Mouse (Mus musculus): Measurements from ENCODE around the gene Nkain4. TPM values are rescaled to one million over a fixed set of nuclear protein-coding genes. Genes with fewer than 3 reads are reported as not detected.

Gene Nkain4
- 79.3 and 108 TPM in 2 replicates for polyA plus RNA-seq (2016; fragmentation: Nextera tagmentation; extraction: Ambion mirVana)

DNA sequence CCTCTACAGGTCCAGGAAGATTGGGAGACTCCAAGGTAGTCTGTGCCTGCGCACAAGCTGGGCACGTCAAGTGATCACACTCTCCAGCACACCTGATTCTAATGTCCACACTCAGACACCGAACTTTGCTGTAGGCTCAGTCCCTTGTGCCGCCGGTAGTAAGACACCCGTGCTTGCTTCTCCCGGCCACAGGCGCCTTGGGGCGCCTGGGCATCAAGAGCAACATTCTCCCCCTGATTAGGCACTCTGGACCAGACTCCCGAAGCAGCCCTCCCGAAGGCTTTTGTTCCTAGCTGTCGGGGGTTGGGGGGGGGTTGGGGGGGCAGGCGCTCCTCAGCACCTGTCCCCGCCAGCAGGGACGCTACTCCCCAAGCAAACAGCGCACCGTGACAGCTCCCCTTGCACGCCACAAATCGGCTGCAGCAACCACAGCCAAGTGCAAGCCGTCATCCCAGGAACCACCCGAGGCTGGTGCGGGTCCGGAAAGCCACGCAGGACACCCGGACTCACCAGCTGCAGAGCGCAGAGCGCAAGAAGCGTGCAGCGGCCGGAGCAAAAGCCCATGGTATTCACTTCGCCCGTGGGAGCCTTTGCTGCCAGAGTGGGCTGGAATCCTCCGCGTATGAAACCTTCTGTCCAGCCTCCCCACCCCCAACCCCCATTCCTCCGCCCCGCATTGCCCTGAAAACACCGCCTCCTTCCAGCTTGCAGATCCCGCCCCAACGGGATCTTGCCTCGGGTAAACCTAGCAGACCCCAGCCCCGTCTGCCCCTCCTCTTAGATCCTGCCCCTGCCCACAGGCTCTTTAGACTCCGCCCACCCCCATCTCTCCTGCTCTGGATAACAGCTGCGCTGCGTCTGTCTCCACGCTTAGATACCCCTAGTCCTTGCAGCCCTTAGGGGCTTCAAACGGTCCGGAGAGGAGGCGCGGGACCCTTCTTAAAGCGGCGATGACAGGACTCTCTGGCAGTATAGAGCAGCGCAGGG is at the start of gene Nkain4:
Gene Nkain4, minus strand, starts transcription at position 639 of the 987 bp plus-strand sequence.
- no peaks in the 10 kb centered on the region for H3K9me3 ChIP-seq
- H3K4me3 ChIP-seq: peak within 1 kb of the TSS; percentile 71
- peak; percentile 91 for DNase-seq (ENCODE audit: low spot score)
- peaks cover 26% of the 10 kb centered on the region for H3K27me3 ChIP-seq (ENCODE audit: insufficient read depth, poor library complexity, severe bottlenecking)
- under 1% methylated on average over 52 of the region's 52 CpGs for WGBS
- no peaks in the 10 kb centered on the region for H3K36me3 ChIP-seq
- H3K4me1 ChIP-seq (replicated peaks): peaks cover 73% of the 10 kb centered on the region
- H3K27ac ChIP-seq: peak within 1 kb of the TSS; percentile 94

DNA sequence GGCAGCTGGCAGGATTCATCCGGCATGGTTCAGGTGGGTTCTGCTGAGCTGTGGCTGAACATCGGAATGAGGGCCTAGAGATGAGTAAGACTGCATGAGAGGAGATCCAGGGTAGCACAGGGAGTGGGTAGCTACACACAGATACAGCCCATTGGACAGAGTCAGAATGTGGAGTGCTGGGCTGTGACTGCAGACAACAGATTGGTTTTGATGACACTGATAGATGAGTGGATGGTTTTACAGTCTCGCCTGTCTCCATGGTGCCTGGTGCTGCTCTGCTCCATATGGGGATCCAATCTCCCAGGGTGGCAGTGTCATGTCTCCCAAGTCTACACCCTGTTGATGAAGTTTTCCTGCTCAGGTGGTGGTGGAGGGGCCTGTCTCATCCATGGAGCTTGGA is 42.4 kb upstream of the Nkain4 start:
- Histone ChIP-seq H3K27me3 (ENCODE audit: insufficient read depth, poor library complexity, severe bottlenecking) (no peaks in the 10 kb centered on the region), H3K4me1 (replicated peaks) (peaks cover 6% of the 10 kb centered on the region; the same call in 1 of the 2 replicates), H3K4me3 (no peak overlapping the region), H3K9me3 (no peaks in the 10 kb centered on the region), H3K27ac (no peak overlapping the region), H3K36me3 (no peaks in the 10 kb centered on the region)
- 79% methylated on average over 3 of the region's 3 CpGs for WGBS
- DNase-seq (ENCODE audit: low spot score): no peak

DNA sequence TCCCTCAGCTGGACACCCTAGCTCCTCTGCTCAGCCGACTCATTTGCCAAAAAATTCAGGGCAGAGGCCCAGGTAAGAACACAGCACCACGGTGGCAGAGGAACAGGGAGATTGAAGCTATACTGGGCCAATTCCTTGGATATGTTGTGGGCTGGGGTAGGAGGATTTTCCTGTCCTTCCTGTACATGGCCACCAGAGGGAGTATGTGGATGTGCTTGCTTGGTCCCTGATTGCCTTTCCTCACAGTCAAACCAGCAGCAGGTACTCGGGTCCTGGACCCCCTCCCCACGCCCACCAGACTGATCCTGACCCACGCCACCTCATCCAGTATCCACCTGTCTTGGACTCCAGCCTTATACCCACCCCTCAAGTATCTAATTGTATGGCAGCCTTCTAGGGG is 41.9 kb upstream of the Nkain4 start:
- 19% methylated on average over 5 of the region's 5 CpGs for WGBS
- no peaks in the 10 kb centered on the region for H3K36me3 ChIP-seq
- no peaks in the 10 kb centered on the region for H3K27me3 ChIP-seq (ENCODE audit: insufficient read depth, poor library complexity, severe bottlenecking)
- H3K4me3 ChIP-seq: no peak overlapping the region
- H3K4me1 ChIP-seq (replicated peaks): peaks cover 6% of the 10 kb centered on the region; the same call in 1 of the 2 replicates
- peak; percentile 57 for DNase-seq (ENCODE audit: low spot score)
- no peak overlapping the region for H3K27ac ChIP-seq
- no peaks in the 10 kb centered on the region for H3K9me3 ChIP-seq

DNA sequence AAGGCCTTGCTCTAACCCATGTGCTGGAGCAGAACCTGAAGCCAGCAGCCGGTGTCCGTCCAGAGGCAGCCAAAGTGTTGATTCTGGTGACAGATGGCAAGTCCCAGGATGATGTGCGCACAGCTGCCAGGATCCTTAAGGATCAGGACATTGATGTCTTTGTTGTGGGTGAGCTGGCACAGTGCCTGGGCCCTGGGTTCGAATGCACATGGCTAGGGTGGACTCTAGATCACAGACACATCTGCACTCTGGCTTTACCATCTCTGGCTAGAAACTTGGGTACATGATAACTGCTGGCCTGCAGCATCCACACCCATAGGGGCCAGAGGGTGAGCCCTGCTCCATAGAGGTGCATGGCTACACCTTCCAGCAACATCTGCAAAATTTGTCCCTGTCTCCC is 41.0 kb upstream of the Nkain4 start:
- Histone ChIP-seq H3K4me3 (no peak overlapping the region), H3K27me3 (ENCODE audit: insufficient read depth, poor library complexity, severe bottlenecking) (no peaks in the 10 kb centered on the region), H3K4me1 (replicated peaks) (peaks cover 6% of the 10 kb centered on the region; the same call in 1 of the 2 replicates), H3K9me3 (no peaks in the 10 kb centered on the region), H3K36me3 (no peaks in the 10 kb centered on the region), H3K27ac (no peak overlapping the region)
- DNase-seq (ENCODE audit: low spot score): no peak
- 89% methylated on average over 4 of the region's 4 CpGs for WGBS

DNA sequence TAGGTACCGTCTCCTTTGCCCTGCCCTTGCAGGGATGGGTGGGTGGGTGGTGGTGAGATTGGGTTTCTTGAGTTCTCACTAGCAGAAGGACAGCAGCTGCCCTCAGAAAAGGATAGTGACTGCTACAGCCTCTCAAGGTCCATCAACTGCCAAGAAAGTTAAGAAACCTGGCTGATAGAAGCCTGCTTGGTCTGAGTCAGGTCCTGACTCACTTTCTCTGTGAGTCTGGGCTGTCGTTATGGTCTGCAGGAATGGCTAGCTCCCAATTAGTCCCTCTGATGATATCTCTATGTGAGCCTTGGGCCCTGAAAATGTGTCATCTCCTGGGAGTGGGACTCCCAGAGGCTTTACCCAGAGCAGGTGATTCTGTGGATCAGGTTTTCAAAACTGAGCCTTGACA is 39.9 kb upstream of the Nkain4 start:
- Histone ChIP-seq H3K27me3 (ENCODE audit: insufficient read depth, poor library complexity, severe bottlenecking) (no peaks in the 10 kb centered on the region), H3K36me3 (no peaks in the 10 kb centered on the region), H3K9me3 (no peaks in the 10 kb centered on the region), H3K27ac (no peak overlapping the region), H3K4me1 (replicated peaks) (peaks cover 6% of the 10 kb centered on the region; the same call in 1 of the 2 replicates), H3K4me3 (no peak overlapping the region)
- 77% methylated on average over 2 of the region's 2 CpGs for WGBS
- DNase-seq (ENCODE audit: low spot score): no peak

DNA sequence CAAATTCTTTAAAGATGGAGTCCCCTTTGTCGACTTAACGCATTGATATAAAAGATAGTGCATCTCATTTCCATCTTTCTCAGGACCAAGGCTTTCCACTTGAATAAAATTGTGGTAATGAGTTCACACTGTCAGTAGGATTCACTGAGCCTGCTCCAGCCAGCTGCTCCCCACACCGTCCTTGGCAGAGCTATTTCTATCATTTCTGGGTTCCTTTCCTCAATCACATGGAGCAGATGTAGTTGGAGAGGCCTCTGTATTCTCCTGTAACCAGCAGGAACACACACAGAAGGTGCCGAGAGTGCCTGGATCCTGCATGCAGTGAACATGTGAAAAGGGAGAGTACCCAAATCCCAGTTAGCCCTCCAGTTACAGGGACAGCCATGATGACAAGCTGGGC is 35.8 kb upstream of the Nkain4 start:
- WGBS: 77% methylated on average over 4 of the region's 4 CpGs
- Histone ChIP-seq H3K27ac (no peak overlapping the region), H3K4me3 (no peak overlapping the region), H3K9me3 (no peaks in the 10 kb centered on the region), H3K36me3 (no peaks in the 10 kb centered on the region), H3K4me1 (replicated peaks) (peaks cover 31% of the 10 kb centered on the region), H3K27me3 (ENCODE audit: insufficient read depth, poor library complexity, severe bottlenecking) (no peaks in the 10 kb centered on the region)
- no peak for DNase-seq (ENCODE audit: low spot score)

DNA sequence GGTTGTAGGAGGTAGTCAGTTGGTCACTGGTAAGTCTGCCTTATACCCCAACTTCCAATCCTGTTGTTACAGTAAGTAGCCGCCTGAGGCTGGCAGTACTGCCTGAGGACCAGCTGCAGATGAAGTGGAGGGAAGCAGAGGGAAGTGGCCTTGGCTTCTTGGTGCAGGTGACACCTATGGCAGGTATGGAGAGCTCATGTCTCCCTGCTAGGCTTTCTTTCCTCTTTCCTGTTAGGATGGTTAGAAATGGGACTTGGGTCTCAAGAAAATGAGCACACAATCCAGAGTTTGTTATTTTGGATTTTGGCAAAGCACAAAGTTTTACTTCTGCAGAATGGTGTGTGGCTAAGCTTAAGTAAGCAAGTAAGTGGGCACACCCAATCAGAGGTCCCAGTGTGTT is 34.4 kb upstream of the Nkain4 start:
- DNase-seq (ENCODE audit: low spot score): no peak
- H3K4me1 ChIP-seq (replicated peaks): peaks cover 31% of the 10 kb centered on the region
- WGBS: 79% methylated on average over 1 of the region's 1 CpGs

DNA sequence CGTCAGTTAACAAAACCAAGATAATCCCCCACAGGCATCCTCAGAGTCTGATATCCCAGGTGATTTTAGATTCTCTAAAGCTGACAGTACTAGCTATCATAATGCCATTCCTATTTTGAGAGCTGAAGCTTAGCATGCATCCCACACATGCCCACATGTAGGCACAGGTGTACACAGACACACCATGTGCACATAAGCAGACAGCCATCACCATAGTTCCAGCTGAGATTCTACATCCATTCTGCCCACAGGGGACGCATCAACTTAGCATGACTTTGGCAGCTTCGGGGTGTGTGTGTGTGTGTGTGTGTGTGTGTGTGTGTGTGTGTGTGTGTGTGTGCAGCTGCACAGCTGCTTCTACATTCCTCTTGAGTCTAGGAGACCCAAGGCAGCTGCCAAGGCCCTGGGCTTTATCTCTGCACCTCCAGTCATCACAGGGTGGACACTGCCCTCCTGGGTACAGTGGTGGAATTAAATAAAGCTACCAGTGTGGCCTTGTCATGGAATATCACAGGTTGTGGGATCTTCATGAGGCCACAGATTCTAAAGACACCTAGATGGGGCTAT is 33.9 kb upstream of the Nkain4 start:
- Histone ChIP-seq H3K27me3 (ENCODE audit: insufficient read depth, poor library complexity, severe bottlenecking) (no peaks in the 10 kb centered on the region), H3K4me3 (no peak overlapping the region), H3K27ac (peak overlapping the region; percentile 62), H3K9me3 (no peaks in the 10 kb centered on the region), H3K36me3 (peaks cover 12% of the 10 kb centered on the region), H3K4me1 (replicated peaks) (peaks cover 31% of the 10 kb centered on the region)
- no peak for DNase-seq (ENCODE audit: low spot score)
- 69% methylated on average over 3 of the region's 3 CpGs for WGBS

More for the DNA sequence above, 34.4 kb upstream of the Nkain4 start:
- Histone ChIP-seq H3K4me3 (no peak overlapping the region), H3K9me3 (no peaks in the 10 kb centered on the region), H3K27ac (no peak overlapping the region), H3K36me3 (peaks cover 6% of the 10 kb centered on the region), H3K27me3 (ENCODE audit: insufficient read depth, poor library complexity, severe bottlenecking) (no peaks in the 10 kb centered on the region)

DNA sequence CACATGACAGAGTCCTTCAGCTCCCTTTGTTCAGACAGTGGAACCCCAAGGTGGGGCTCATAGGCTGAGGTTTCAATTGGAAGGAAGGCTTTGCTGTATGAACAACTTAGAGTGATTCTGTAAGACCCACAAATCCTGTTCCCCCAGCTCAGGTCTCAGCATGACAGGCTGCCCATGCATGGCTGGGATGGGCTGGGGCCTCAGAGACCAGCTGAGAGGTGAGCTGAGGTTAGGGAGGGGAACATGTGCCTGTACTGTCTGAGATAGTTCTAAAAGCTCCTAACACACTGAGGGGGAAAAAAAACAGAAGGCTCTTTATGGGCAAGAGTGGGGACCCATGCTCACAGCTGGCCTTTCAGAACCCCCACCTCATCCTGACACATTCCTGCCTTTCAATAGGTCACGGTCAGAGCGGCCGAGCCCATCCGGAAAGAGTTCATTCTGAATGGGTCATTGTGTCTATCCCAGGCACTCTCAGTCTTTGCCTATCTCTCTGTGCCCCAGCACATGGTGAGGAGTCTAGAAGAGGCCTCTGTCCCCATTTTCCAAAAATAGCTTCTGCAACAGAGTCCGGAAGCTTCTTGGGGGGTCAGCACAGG is 33.0 kb upstream of the Nkain4 start:
- Histone ChIP-seq H3K27ac (peak overlapping the region; percentile 62), H3K27me3 (ENCODE audit: insufficient read depth, poor library complexity, severe bottlenecking) (no peaks in the 10 kb centered on the region), H3K4me1 (replicated peaks) (peaks cover 31% of the 10 kb centered on the region), H3K36me3 (peaks cover 21% of the 10 kb centered on the region), H3K4me3 (peak overlapping the region; percentile 7; the same call in 1 of the 2 replicates), H3K9me3 (no peaks in the 10 kb centered on the region)
- 23% methylated on average over 5 of the region's 5 CpGs for WGBS
- peak; percentile 47 for DNase-seq (ENCODE audit: low spot score)

DNA sequence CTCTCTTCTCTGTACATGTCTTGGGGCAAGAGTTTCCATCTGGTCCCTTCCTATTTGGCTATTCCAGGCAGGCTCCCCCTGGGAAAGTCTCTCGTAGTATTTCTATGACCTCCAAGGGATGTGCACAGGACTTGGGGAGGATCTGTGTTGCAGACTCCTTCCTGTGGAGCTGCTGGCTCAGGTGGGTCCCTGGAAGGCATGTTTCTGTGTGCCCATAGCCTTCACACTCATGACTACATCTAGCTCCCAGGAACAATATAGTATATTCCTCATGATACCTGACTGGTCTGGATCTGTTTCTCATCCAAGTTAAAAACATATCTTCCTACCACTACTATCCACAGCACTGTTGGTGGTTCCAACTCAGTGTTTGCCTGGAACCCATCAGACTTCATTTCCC is 32.5 kb upstream of the Nkain4 start:
- Histone ChIP-seq H3K27ac (peak overlapping the region; percentile 62), H3K4me1 (replicated peaks) (peaks cover 31% of the 10 kb centered on the region), H3K4me3 (no peak overlapping the region), H3K27me3 (ENCODE audit: insufficient read depth, poor library complexity, severe bottlenecking) (no peaks in the 10 kb centered on the region), H3K36me3 (peaks cover 26% of the 10 kb centered on the region), H3K9me3 (no peaks in the 10 kb centered on the region)
- 77% methylated on average over 1 of the region's 1 CpGs for WGBS
- no peak for DNase-seq (ENCODE audit: low spot score)

DNA sequence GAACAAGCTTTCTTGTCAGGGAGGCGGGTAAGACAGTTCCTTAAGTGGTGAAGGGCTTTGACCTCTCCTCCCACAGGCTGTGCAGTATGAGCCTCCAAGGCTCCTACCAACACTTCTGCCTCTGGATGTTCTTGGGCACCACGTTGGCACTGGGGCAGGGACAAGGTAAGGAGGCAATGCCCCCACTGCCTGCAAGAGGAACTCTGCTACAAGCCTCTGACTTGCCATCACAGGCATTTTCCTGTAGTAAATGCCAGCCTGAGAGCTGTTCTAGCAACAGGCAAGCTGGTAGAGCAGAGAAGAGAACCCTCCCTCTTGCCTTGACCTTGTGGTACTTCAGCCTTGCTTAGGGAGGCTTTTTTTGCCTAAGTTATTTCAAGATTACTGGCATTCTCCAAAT is 31.9 kb upstream of the Nkain4 start, which contains the start of gene Col20a1:
Gene Col20a1, plus strand, starts transcription at position 87 of the 400 bp plus-strand sequence.
- H3K4me3 ChIP-seq: no peak within 1 kb of the TSS
- H3K4me1 ChIP-seq (replicated peaks): peaks cover 31% of the 10 kb centered on the region
- 52% methylated on average over 2 of the region's 2 CpGs for WGBS
- no peaks in the 10 kb centered on the region for H3K27me3 ChIP-seq (ENCODE audit: insufficient read depth, poor library complexity, severe bottlenecking)
- H3K36me3 ChIP-seq: peaks cover 31% of the 10 kb centered on the region
- H3K9me3 ChIP-seq: no peaks in the 10 kb centered on the region
- DNase-seq (ENCODE audit: low spot score): no peak
- peak within 1 kb of the TSS; percentile 62 for H3K27ac ChIP-seq

DNA sequence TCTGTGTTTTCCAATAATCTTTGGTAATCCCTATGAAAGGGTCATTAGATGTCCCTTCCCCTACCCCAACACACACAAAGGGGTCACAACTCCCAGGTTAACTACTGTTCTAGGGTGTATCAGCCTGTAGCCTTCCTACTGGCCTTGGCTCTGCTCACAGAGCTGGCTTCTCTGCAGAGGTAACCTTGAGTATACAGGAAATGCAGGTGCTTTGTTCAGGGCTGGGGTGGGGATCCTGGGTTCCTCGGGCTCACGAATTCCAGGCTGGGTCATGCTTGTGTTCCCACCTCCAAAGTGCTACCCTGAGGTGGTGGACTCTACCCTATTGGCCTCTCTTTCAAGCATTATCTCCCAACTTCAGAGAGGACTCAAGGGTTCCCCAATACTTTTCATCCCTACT is 31.1 kb upstream of the Nkain4 start:
- Histone ChIP-seq H3K9me3 (no peaks in the 10 kb centered on the region), H3K36me3 (peaks cover 40% of the 10 kb centered on the region), H3K27ac (no peak overlapping the region), H3K4me3 (no peak overlapping the region), H3K27me3 (ENCODE audit: insufficient read depth, poor library complexity, severe bottlenecking) (no peaks in the 10 kb centered on the region), H3K4me1 (replicated peaks) (peaks cover 31% of the 10 kb centered on the region)
- no peak for DNase-seq (ENCODE audit: low spot score)
- 71% methylated on average over 2 of the region's 2 CpGs for WGBS

Data from hindbrain, embryonic 10.5 days (tissue).